Mouse (Mus musculus): ENCODE data around the gene Ppm1n.

GRCm38 (mm10) chr7:19326359-19326758 lies 46.5 kb upstream of the Ppm1n start:
- TF ChIP-seq CTCF (IDR thresholded peaks at IDR 0.05; ENCODE audit: control insufficient read depth, insufficient read depth, insufficient read length) = no peak
- TF ChIP-seq USF1 (IDR thresholded peaks at IDR 0.05; ENCODE audit: low read depth) = no peak
- TF ChIP-seq MAX (IDR thresholded peaks at IDR 0.05) = no peak
- no peak for TF ChIP-seq MYOD1 (IDR thresholded peaks at IDR 0.05; ENCODE audit: control insufficient read depth, insufficient read length, low read depth)
- TF ChIP-seq FOSL1 (IDR thresholded peaks at IDR 0.05; ENCODE audit: insufficient read depth, low read length, poor library complexity, severe bottlenecking) = no peak
- TF ChIP-seq CEBPB (IDR thresholded peaks at IDR 0.05; ENCODE audit: low read depth) = no peak
- TF ChIP-seq MYOG (IDR thresholded peaks at IDR 0.05; ENCODE audit: control insufficient read depth, extremely low read depth, insufficient read length) = no peak

All from C2C12 (cell line).